19 mouse cellular contexts compared by ENCODE assay signal in genomic region chr5:103857151-103857550, GRCm38 (mm10). TPM values are rescaled to one million over a fixed set of nuclear protein-coding genes. Genes with fewer than 3 reads are reported as not detected.
A peak's percentile ranks its signal among the peaks of the same experiment; 100 is the strongest.
DNase-seq lines count a peak whose midpoint lies in the region; ATAC-seq and TF ChIP-seq lines count a peak whose summit lies in the region.
"Had no signal": no experiment of that assay in that cellular context is flagged by ENCODE, and none has a peak within 500 bp of the region (broad histone marks: within the 10 kb centered on the region; RNA-seq: fewer than 3 reads in every experiment).

No protein-coding gene starts in this region.

- DNase-seq in forebrain, embryonic 10.5 days (ENCODE audit: extremely low spot score, low spot score), result no peak
- peak; percentile 63 for DNase-seq in heart, embryonic 10.5 days (ENCODE audit: low spot score)
- DNase-seq in heart, postnatal 36 days, result no peak
- peak; percentile 53 to 73 for DNase-seq in right cerebral cortex, postnatal 10 days (ENCODE audit: low spot score in 2 of 2)
- DNase-seq in right cerebral cortex, postnatal 4 days, result no peak
- no peak for DNase-seq in heart, adult 18-20 months
- DNase-seq: adrenal gland, adult 8-10 months; B cell, adult 2 months; cerebellum, adult 11-12 months; cerebellum, adult 9-11 months; cerebellum, postnatal 36 days; gastrocnemius, postnatal 14 days; heart, postnatal 4 days had no signal

- peak overlapping the region; percentile 57; the same call in 1 of the 2 replicates for H3K27ac ChIP-seq in forebrain, embryonic 13.5 days
- no peak overlapping the region for H3K27ac ChIP-seq in forebrain, embryonic 10.5 days
- no peak overlapping the region for H3K27ac ChIP-seq in heart, embryonic 10.5 days
- H3K27ac ChIP-seq in olfactory bulb, adult 2 months (ENCODE audit: insufficient read depth, low read depth, low read length), result 0 out of 2 replicates have a peak overlapping the region, but pooled peaks have one; percentile 48
- H3K27ac ChIP-seq: embryonic facial prominence, embryonic 15.5 days; heart, embryonic 13.5 days; hindbrain, embryonic 12.5 days had no signal

- H3K4me3 ChIP-seq in forebrain, embryonic 13.5 days, result no peak overlapping the region
- H3K4me3 ChIP-seq in forebrain, embryonic 10.5 days, result no peak overlapping the region
- H3K4me3 ChIP-seq in heart, embryonic 10.5 days, result no peak overlapping the region
- H3K4me3 ChIP-seq in olfactory bulb, adult 2 months (ENCODE audit: insufficient read depth, low read depth, low read length), result no peak overlapping the region
- H3K4me3 ChIP-seq: embryonic facial prominence, embryonic 15.5 days; heart, embryonic 13.5 days; hindbrain, embryonic 12.5 days had no signal

- H3K27me3 ChIP-seq in forebrain, embryonic 13.5 days, result no peaks in the 10 kb centered on the region
- no peaks in the 10 kb centered on the region for H3K27me3 ChIP-seq in forebrain, embryonic 10.5 days (ENCODE audit: poor library complexity, severe bottlenecking)
- H3K27me3 ChIP-seq in heart, embryonic 10.5 days (ENCODE audit: insufficient read depth, poor library complexity, severe bottlenecking), result no peaks in the 10 kb centered on the region
- H3K27me3 ChIP-seq: embryonic facial prominence, embryonic 15.5 days; heart, embryonic 13.5 days; hindbrain, embryonic 12.5 days had no signal

- H3K4me1 ChIP-seq in forebrain, embryonic 13.5 days, result peaks cover 16% of the 10 kb centered on the region; the same call in 1 of the 2 replicates
- peaks cover 4% of the 10 kb centered on the region; the same call in 1 of the 2 replicates for H3K4me1 ChIP-seq in forebrain, embryonic 10.5 days
- H3K4me1 ChIP-seq in heart, embryonic 10.5 days, result peaks cover 10% of the 10 kb centered on the region
- H3K4me1 ChIP-seq in olfactory bulb, adult 2 months (ENCODE audit: control insufficient read depth, insufficient read depth, low read length), result peaks cover 13% of the 10 kb centered on the region

- H3K36me3 ChIP-seq in forebrain, embryonic 13.5 days (ENCODE audit: poor library complexity, severe bottlenecking), result no peaks in the 10 kb centered on the region; the same call in 1 of the 2 replicates
- H3K36me3 ChIP-seq in forebrain, embryonic 10.5 days (replicated peaks), result 0 out of 2 replicates have a peak, but pooled peaks cover 5% of the 10 kb centered on the region
- peaks cover 9% of the 10 kb centered on the region for H3K36me3 ChIP-seq in heart, embryonic 10.5 days

- 74% methylated on average over 2 of the region's 2 CpGs for WGBS in forebrain, embryonic 13.5 days
- WGBS in forebrain, embryonic 10.5 days, result 100% methylated on average over 2 of the region's 2 CpGs
- 76% methylated on average over 2 of the region's 2 CpGs for WGBS in heart, embryonic 10.5 days
- WGBS in olfactory bulb, adult 2 months, result 49% methylated on average over 2 of the region's 2 CpGs

- no peak overlapping the region for H3K9ac ChIP-seq in forebrain, embryonic 13.5 days
- H3K9ac ChIP-seq: embryonic facial prominence, embryonic 15.5 days; heart, embryonic 13.5 days; hindbrain, embryonic 12.5 days had no signal

- H3K4me2 ChIP-seq in forebrain, embryonic 13.5 days, result no peak overlapping the region
- H3K4me2 ChIP-seq: embryonic facial prominence, embryonic 15.5 days; heart, embryonic 13.5 days; hindbrain, embryonic 12.5 days had no signal

- no peak for TF ChIP-seq CTCF in olfactory bulb, adult 2 months (IDR thresholded peaks at IDR 0.05; ENCODE audit: insufficient read depth, low read depth, low read length)

- intact Hi-C loops in heart, postnatal 36 days (cut with DNase I), result loop anchor here (5.0 kb wide), 1 partner anchor 180 kb away; no protein-coding TSS in a partner anchor

- TF ChIP-seq POLR2A in olfactory bulb, adult 2 months (IDR thresholded peaks at IDR 0.05; ENCODE audit: insufficient read depth, low read depth, low read length), result no peak

- no peaks in the 10 kb centered on the region for H3K9me3 ChIP-seq in forebrain, embryonic 13.5 days (replicated peaks)
- H3K9me3 ChIP-seq in forebrain, embryonic 10.5 days, result no peaks in the 10 kb centered on the region
- no peaks in the 10 kb centered on the region for H3K9me3 ChIP-seq in heart, embryonic 10.5 days
- H3K9me3 ChIP-seq: embryonic facial prominence, embryonic 15.5 days; G1E; heart, embryonic 13.5 days; hindbrain, embryonic 12.5 days had no signal

- ATAC-seq in forebrain, embryonic 13.5 days, result peak; percentile 48

RNA-seq across cellular contexts. Expression of gene Klhl8, which starts 53.9 kb away (rescaled TPM):
- 25.3 and 26.4 TPM in 2 replicates for polyA plus RNA-seq in forebrain, embryonic 13.5 days (2015; fragmentation: Nextera tagmentation; extraction: Ambion mirVana)
- polyA plus RNA-seq in forebrain, embryonic 10.5 days (2016; fragmentation: Nextera tagmentation; extraction: Ambion mirVana), result 8.7 and 9.9 TPM in 2 replicates
- 7.2 and 9.3 TPM in 2 replicates for polyA plus RNA-seq in heart, embryonic 10.5 days (2016; fragmentation: Nextera tagmentation; extraction: Ambion mirVana)
- total RNA-seq in heart, postnatal 36 days (2021), result 10 to 100 TPM; 11.1 to 12.8 TPM
- polyA plus RNA-seq in olfactory bulb, adult 2 months (2012; ENCODE audit: insufficient read depth, insufficient read length, low replicate concordance, missing spikeins), result not detected in 2 replicates
- 10 to 100 TPM; 10.2 to 11.1 TPM for total RNA-seq in heart, adult 18-20 months (2021)

Comparison
In these comparisons a context has a peak if more than half of its experiments do, and no peak if none do; other contexts are left out.
1. H3K27ac ChIP-seq: peak in forebrain, embryonic 13.5 days (single experiment) and olfactory bulb, adult 2 months (single experiment); none in forebrain, embryonic 10.5 days (single experiment) and heart, embryonic 10.5 days (single experiment).
2. DNase-seq: peak in heart, embryonic 10.5 days (single experiment) and right cerebral cortex, postnatal 10 days (2 of 2); none in forebrain, embryonic 10.5 days (single experiment), heart, postnatal 36 days (0 of 2), right cerebral cortex, postnatal 4 days (single experiment) and heart, adult 18-20 months (0 of 2).